Mouse (Mus musculus) liver, adult 2 months (tissue): ENCODE measurements around the gene Eng.

ENCODE experiments used
- CTCF ChIP-seq: fragments of 200-500 bp; IDR thresholded peaks from 2 replicates; pipeline ENCODE4 v1.5.1; 2011; ENCODE audit warnings: low read depth, low read length, control low read depth
- POLR2A ChIP-seq: fragments of 200-500 bp; IDR thresholded peaks from 2 replicates; pipeline ENCODE4 v1.6.1; 2011; ENCODE audit warnings: low read length, control low read depth; ENCODE audit not compliant: insufficient read depth; ENCODE audit errors: extremely low read depth

- TF ChIP-seq CTCF: no peak
- TF ChIP-seq POLR2A: no peak
Observed at GRCm38 (mm10) chr2:32677683-32678082, 31.3 kb downstream of the Eng start.
